Mouse (Mus musculus): ENCODE measurements around the gene Pou2f3.

DNA sequence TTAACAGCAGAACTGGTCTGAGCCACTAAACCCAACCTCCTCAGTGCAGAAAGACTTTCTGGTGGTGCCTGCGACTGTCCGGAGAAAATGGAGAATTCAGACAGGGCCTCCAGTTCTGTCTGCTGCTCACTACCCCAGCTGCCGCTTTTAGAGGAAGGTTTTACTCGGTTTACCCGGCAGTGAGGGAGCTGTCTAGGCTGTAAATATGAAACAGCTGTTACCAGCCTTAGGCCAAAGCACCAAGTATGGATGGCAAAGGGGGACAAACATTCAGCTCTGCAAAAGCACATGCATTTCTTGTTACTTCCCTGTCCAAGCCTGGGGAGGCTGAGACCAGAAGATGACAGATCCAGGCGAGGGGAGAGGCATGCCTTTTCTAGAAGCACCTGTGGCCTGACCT is 43.8 kb downstream of the Pou2f3 start:
- TF ChIP-seq REST (IDR thresholded peaks at IDR 0.05; ENCODE audit: insufficient read depth, insufficient read length) (no peak), TCF3 (IDR thresholded peaks at IDR 0.05; ENCODE audit: insufficient read length, low read depth) (no peak), MYOG (IDR thresholded peaks at IDR 0.05; ENCODE audit: control insufficient read depth in 1 of 3, insufficient read depth in 1 of 3, insufficient read length in 2 of 3, low read depth in 2 of 3) (no peak), POLR2A (IDR thresholded peaks at IDR 0.05; ENCODE audit: insufficient read length, low read depth) (no peak), MAX (IDR thresholded peaks at IDR 0.05; ENCODE audit: low read depth) (no peak), USF1 (IDR thresholded peaks at IDR 0.05; ENCODE audit: low read depth) (no peak), POLR2AphosphoS2 (IDR thresholded peaks at IDR 0.05; ENCODE audit: insufficient read length, low read depth) (no peak), E2F4 (IDR thresholded peaks at IDR 0.05; ENCODE audit: insufficient read depth) (no peak), MYOD1 (IDR thresholded peaks at IDR 0.05; ENCODE audit: control insufficient read depth in 1 of 3, insufficient read length in 2 of 3, low read depth in 2 of 3) (no peak), CEBPB (IDR thresholded peaks at IDR 0.05; ENCODE audit: insufficient read depth, poor library complexity, severe bottlenecking) (no peak)

All from myocyte (in vitro differentiated cells).